Mouse (Mus musculus) forebrain, embryonic 10.5 days (tissue): Measurements from ENCODE around the gene Orai1. TPM values are rescaled to one million over a fixed set of nuclear protein-coding genes. Genes with fewer than 3 reads are reported as not detected.

Experiments used
- DNase-seq: peaks from one replicate; pipeline ENCODE4 v3.0.0-alpha.2; 2017; ENCODE audit warnings: low spot score; ENCODE audit errors: extremely low spot score
- H3K27ac ChIP-seq: fragments of 300-500 bp; sonication (generic); 2 replicates; pipeline ENCODE4 v1.5.1; 2016; ENCODE audit warnings: mild to moderate bottlenecking
- H3K27me3 ChIP-seq: fragments of 300-500 bp; sonication (generic); 2 replicates; pipeline ENCODE4 v1.6.1; 2016; ENCODE audit warnings: mild to moderate bottlenecking; ENCODE audit not compliant: poor library complexity, severe bottlenecking
- H3K36me3 ChIP-seq: fragments of 300-500 bp; sonication (generic); replicated peaks from 2 replicates; pipeline ENCODE4 v1.6.1; 2016; ENCODE audit warnings: mild to moderate bottlenecking, moderate library complexity
- H3K4me1 ChIP-seq: fragments of 300-500 bp; sonication (generic); 2 replicates; pipeline ENCODE4 v1.6.1; 2016
- H3K4me3 ChIP-seq: fragments of 300-500 bp; sonication (generic); 2 replicates; pipeline ENCODE4 v1.5.1; 2016; ENCODE audit warnings: mild to moderate bottlenecking, moderate library complexity
- H3K9me3 ChIP-seq: fragments of 300-500 bp; sonication (generic); 2 replicates; pipeline ENCODE4 v1.6.1; 2016; ENCODE audit warnings: mild to moderate bottlenecking, moderate library complexity
- WGBS: fragments of 180-500 bp; shearing (Covaris S2); methylation state at CpG from one replicate; pipeline ENCODE4 v1.1.7; 2016; 5-methylcytosine and 5-hydroxymethylcytosine counted together
- polyA plus RNA-seq: library from polyadenylated mRNA; unstranded; fragments of >200 nt; fragmentation: Nextera tagmentation; extraction: Ambion mirVana; gene quantifications from 2 replicates; pipeline ENCODE4 v1.2.1, GENCODE M21; 2016

The Orai1 gene
- polyA plus RNA-seq, 1 experiment from 2014 or later, result 6.9 TPM

- under 1% methylated on average over 41 of the region's 41 CpGs for WGBS
Observed at GRCm38 (mm10) chr5:122988021-122988751, 26.7 kb upstream of the Orai1 start.

DNA sequence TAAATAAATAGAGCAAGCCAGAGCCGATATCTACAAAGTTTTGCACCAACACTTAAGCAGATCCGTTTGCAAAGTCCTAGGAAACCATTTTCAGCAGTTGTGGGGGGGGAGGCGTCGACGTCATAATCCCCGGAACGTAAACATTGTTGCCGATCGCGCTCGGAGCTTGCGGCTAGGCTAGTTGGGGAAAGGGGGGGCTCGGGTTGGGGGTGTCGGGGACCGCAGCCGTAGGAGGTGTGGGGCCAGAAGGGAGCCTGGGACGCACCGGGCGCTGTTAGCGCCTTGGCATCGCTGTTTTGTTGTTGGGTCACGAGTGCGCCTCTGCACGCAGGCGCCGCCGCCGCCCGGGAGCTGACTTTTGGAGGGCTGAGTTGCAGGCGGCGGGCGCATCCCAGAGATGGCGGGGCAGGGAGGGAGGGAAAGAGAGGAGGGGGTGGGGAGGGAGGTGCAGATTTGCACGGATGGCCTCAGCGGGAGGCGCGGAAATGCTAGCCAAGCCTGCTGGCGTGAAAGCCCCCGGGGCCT lies 25.8 kb upstream of the Orai1 start:
- WGBS, result under 1% methylated on average over 37 of the region's 39 CpGs

More at GRCm38 (mm10) chr5:122988021-122988751, 26.7 kb upstream of the Orai1 start:
- Histone ChIP-seq H3K36me3 (peaks cover 14% of the 10 kb centered on the region), H3K27me3 (no peaks in the 10 kb centered on the region), H3K27ac (peak overlapping the region; percentile 96), H3K4me3 (peak overlapping the region; percentile 68), H3K4me1 (peaks cover 80% of the 10 kb centered on the region), H3K9me3 (no peaks in the 10 kb centered on the region)
- peak; percentile 67 for DNase-seq

GRCm38 (mm10) chr5:122989551-122990330 lies 25.1 kb upstream of the Orai1 start, which contains the start of gene Kdm2b:
Gene Kdm2b (minus strand): TSS chr5:122989823.
- H3K36me3 ChIP-seq, result no peaks in the 10 kb centered on the region
- WGBS, result under 1% methylated on average over 15 of the region's 15 CpGs
- no peak for DNase-seq
- H3K4me1 ChIP-seq, result peaks cover 92% of the 10 kb centered on the region
- peak within 1 kb of the TSS; percentile 96 for H3K27ac ChIP-seq
- peak within 1 kb of the TSS; percentile 68 for H3K4me3 ChIP-seq
- H3K27me3 ChIP-seq, result no peaks in the 10 kb centered on the region
- no peaks in the 10 kb centered on the region for H3K9me3 ChIP-seq

More for the DNA sequence above, 25.8 kb upstream of the Orai1 start:
- Histone ChIP-seq H3K4me1 (peaks cover 88% of the 10 kb centered on the region), H3K4me3 (peak overlapping the region; percentile 68), H3K27ac (peak overlapping the region; percentile 96), H3K27me3 (no peaks in the 10 kb centered on the region), H3K9me3 (no peaks in the 10 kb centered on the region), H3K36me3 (peaks cover 6% of the 10 kb centered on the region)
- DNase-seq, result peak; percentile 79

DNA sequence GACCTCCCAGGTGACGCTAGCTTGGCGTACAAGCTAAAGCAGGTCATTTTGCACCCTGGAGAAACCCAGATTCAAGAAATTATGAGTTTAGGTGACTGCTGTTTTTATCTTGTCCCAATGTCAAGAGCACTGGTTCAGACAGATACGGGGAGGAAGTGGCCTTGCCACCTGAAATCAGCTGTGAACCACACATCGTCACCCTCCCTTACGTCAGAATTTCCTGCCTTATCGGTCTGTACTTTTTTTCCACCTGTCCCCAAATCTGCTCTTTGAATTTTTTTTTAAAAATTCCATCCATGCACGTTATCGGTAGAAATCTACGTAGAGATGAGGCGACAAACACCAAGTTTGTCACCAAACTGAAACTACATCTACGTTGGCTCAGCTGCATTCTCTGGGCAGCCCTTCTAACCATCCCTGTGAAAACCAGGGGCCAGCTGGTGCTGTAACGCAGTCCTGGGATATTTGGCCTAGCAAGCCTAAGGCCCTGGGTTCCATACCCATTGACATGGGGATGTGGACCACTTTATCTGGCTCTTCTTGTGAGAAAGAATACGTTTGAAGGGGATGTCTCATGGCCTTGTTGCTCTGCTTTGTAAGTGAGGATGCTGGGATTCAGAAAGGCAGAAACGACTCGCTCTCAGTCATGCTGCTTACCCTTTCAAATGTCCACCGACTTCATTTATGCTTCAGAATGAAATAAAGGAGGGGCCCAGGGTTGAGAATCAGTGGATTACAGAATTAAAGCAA lies 24.3 kb upstream of the Orai1 start:
- peaks cover 92% of the 10 kb centered on the region for H3K4me1 ChIP-seq
- DNase-seq, result no peak
- H3K36me3 ChIP-seq, result peaks cover 2% of the 10 kb centered on the region
- H3K27ac ChIP-seq, result peak overlapping the region; percentile 96
- H3K9me3 ChIP-seq, result no peaks in the 10 kb centered on the region
- no peaks in the 10 kb centered on the region for H3K27me3 ChIP-seq
- WGBS, result 7% methylated on average over 16 of the region's 16 CpGs
- H3K4me3 ChIP-seq, result peak overlapping the region; percentile 68

DNA sequence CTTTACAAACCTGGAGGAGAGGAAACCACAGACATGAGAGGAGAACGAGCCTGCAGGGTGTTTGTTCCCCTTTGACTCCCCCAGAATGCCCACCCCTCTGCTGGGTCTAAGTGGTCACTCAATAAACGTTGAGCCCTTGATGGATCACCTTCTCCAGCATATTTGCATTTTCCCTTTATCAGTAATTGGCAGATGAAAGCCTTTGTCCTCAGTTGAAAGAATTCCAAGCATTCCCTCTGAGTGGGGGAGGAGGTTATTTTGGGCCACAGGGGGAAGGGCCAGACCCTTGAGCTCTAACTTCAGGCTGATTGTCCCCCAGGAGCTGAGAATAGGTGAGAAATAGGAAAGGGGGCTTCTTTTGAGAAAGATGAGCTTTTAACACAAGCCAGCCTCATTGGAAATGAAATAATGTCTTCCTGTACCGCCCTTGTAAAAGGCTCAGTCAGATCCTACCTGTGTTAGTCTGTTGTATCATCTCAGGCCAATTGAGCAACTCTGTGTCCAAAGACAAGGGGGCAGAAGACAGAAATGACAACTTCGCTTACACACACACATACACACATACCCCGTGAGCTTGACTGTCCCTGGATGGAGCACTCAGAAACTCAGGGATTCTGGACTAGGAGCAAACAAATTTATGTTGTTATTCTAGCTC lies 23.4 kb upstream of the Orai1 start:
- 28% methylated on average over 5 of the region's 5 CpGs for WGBS
- peaks cover 84% of the 10 kb centered on the region for H3K4me1 ChIP-seq

DNA sequence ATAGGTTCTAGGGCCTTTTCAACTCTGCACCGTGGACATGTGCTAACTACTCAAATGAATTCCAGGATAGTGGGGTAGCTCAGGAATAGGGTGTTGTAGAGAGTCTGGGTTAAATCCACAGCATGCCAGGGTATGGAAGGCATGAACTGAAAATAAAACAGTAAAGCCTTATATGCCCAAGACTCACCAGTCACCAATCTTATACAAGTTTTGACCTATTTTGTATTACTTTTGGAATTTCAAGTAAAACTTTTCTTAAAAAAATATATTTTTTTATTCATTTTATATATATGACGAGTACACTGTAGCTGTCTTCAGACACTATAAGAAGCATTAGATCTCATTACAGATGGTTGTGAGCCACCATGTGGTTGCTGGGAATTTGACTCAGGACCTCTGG lies 21.1 kb upstream of the Orai1 start:
- Histone ChIP-seq H3K9me3 (no peaks in the 10 kb centered on the region), H3K4me3 (peak overlapping the region; percentile 16; the same call in 1 of the 2 replicates), H3K27ac (peak overlapping the region; percentile 85), H3K27me3 (no peaks in the 10 kb centered on the region), H3K36me3 (peaks cover 20% of the 10 kb centered on the region), H3K4me1 (peaks cover 64% of the 10 kb centered on the region)
- 58% methylated on average over 2 of the region's 2 CpGs for WGBS
- DNase-seq, result no peak

More for the DNA sequence above, 23.4 kb upstream of the Orai1 start:
- H3K9me3 ChIP-seq, result no peaks in the 10 kb centered on the region
- peaks cover 4% of the 10 kb centered on the region for H3K36me3 ChIP-seq
- H3K27ac ChIP-seq, result peak overlapping the region; percentile 96
- H3K27me3 ChIP-seq, result no peaks in the 10 kb centered on the region
- H3K4me3 ChIP-seq, result peak overlapping the region; percentile 68
- no peak for DNase-seq

DNA sequence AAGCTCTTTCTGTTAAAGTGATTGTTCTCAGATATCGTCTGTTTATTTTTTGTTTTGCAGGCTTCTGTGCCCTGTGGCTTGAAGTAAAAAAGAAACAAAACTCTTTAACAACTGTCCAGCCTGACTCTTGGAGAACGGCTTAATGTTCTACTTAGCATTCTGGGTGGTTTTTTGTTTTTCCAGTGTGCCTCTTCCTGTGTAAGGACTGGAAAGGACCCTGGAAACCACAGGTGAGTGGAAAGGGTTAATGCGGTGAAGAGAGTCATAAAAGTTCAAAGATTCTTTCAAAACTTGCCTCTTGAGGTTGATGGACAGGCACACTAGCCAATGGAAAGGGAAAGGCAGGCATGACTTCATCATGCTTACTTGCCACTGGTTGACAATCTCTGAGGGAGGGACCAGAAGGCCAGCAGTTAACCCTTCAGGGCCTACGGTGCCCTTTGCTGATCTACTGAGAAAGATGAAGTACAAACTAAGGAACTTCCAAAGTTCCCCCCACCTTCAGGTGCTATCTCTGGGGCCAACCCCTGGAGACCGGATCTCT lies 20.5 kb upstream of the Orai1 start:
- H3K4me1 ChIP-seq, result peaks cover 60% of the 10 kb centered on the region
- 13% methylated on average over 5 of the region's 5 CpGs for WGBS
- peak overlapping the region; percentile 85 for H3K27ac ChIP-seq

GRCm38 (mm10) chr5:122994910-122995309 lies 20.0 kb upstream of the Orai1 start:
- no peak for DNase-seq
- Histone ChIP-seq H3K4me3 (peak overlapping the region; percentile 16), H3K27ac (peak overlapping the region; percentile 85), H3K9me3 (no peaks in the 10 kb centered on the region), H3K36me3 (peaks cover 20% of the 10 kb centered on the region), H3K27me3 (no peaks in the 10 kb centered on the region), H3K4me1 (peaks cover 55% of the 10 kb centered on the region)
- 0% methylated on average over 1 of the region's 1 CpGs for WGBS

More for the DNA sequence above, 20.5 kb upstream of the Orai1 start:
- Histone ChIP-seq H3K27me3 (no peaks in the 10 kb centered on the region), H3K36me3 (peaks cover 20% of the 10 kb centered on the region), H3K4me3 (peak overlapping the region; percentile 16), H3K9me3 (no peaks in the 10 kb centered on the region)
- peak; percentile 90 for DNase-seq

- no peaks in the 10 kb centered on the region for H3K9me3 ChIP-seq
- no peak overlapping the region for H3K4me3 ChIP-seq
- no peak for DNase-seq
- peaks cover 30% of the 10 kb centered on the region for H3K4me1 ChIP-seq
- no peaks in the 10 kb centered on the region for H3K27me3 ChIP-seq
- H3K27ac ChIP-seq, result no peak overlapping the region
- H3K36me3 ChIP-seq, result peaks cover 20% of the 10 kb centered on the region
- WGBS, result 94% methylated on average over 18 of the region's 18 CpGs
Observed at GRCm38 (mm10) chr5:122997205-122998204, 17.4 kb upstream of the Orai1 start.

- no peak for DNase-seq
- no peaks in the 10 kb centered on the region for H3K9me3 ChIP-seq
- peaks cover 8% of the 10 kb centered on the region for H3K4me1 ChIP-seq
- H3K4me3 ChIP-seq, result no peak overlapping the region
- peaks cover 16% of the 10 kb centered on the region for H3K36me3 ChIP-seq
- H3K27me3 ChIP-seq, result no peaks in the 10 kb centered on the region
- H3K27ac ChIP-seq, result no peak overlapping the region
- 81% methylated on average over 1 of the region's 1 CpGs for WGBS
Observed at GRCm38 (mm10) chr5:123000901-123001300, 14.0 kb upstream of the Orai1 start.
